In the genomic region with DNA sequence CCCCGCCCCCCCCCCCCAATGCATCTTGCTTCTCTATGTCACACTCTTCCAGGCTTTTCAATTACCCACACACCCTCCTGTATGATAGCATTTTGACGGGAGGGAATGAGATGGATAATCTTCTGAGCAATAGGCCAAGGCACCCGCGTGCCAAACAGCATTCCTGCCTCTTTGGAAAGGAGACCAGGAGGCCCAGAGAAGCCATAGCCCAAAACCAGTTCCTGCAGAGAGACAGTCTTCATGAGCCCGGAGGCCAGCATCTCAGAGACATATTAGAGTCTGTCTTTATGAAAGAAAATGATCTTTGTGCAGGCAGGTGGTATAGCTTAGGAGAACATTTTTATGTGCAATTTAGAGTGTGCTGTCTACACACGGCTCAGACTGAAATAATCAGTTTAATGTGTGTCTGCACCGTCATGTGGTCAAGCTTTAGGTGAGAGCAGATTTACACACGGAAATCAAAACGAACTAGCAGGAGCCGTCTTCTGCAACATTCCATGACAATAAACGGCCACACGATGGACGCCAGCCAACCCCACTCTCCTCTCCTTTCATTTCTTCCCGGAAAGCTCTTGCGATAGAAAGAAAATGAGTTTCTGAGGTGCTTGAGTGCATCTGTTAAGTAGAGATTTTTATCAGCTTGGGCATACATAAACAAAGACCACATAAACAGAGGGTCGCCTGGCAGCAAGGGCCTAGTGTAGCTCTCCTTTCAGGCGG, we compare ENCODE assay signal across 11 mouse cellular contexts.
DNase-seq lines count a peak whose midpoint lies in the region; ATAC-seq and TF ChIP-seq lines count a peak whose summit lies in the region.
"Had no signal": no experiment of that assay in that cellular context is flagged by ENCODE, and none has a peak within 500 bp of the region (broad histone marks: within the 10 kb centered on the region; RNA-seq: fewer than 3 reads in every experiment).

No protein-coding gene starts in this region.

- H3K27ac ChIP-seq in kidney, embryonic 15.5 days: no peak overlapping the region
- H3K27ac ChIP-seq in limb, embryonic 15.5 days: peak overlapping the region; percentile 75
- H3K27ac ChIP-seq: forebrain, embryonic 15.5 days had no signal

- no peaks in the 10 kb centered on the region for H3K27me3 ChIP-seq in kidney, embryonic 15.5 days
- no peaks in the 10 kb centered on the region for H3K27me3 ChIP-seq in limb, embryonic 15.5 days
- H3K27me3 ChIP-seq: forebrain, embryonic 15.5 days had no signal

- H3K4me3 ChIP-seq in kidney, embryonic 15.5 days (replicated peaks): no peak overlapping the region
- no peak overlapping the region for H3K4me3 ChIP-seq in limb, embryonic 15.5 days
- H3K4me3 ChIP-seq: forebrain, embryonic 15.5 days had no signal

- H3K36me3 ChIP-seq in kidney, embryonic 15.5 days: no peaks in the 10 kb centered on the region
- H3K36me3 ChIP-seq in limb, embryonic 15.5 days: no peaks in the 10 kb centered on the region
- H3K36me3 ChIP-seq: forebrain, embryonic 15.5 days had no signal

- no peak for ATAC-seq in kidney, embryonic 15.5 days (replicated peaks; ENCODE audit: low FRiP score)
- ATAC-seq in limb, embryonic 15.5 days (ENCODE audit: insufficient number of reproducible peaks, low FRiP score, low TSS enrichment, low read depth): peak; percentile 44; the same call in 1 of the 2 replicates
- no peak for ATAC-seq in CD4-positive, CD25-positive, alpha-beta regulatory T cell, adult 4 months
- ATAC-seq: forebrain, embryonic 15.5 days had no signal

- WGBS in kidney, embryonic 15.5 days: 43% methylated on average over 17 of the region's 17 CpGs
- WGBS in limb, embryonic 15.5 days: 31% methylated on average over 17 of the region's 17 CpGs

- no peak for TF ChIP-seq CTCF in brain, embryonic 14.5 days (IDR thresholded peaks at IDR 0.05; ENCODE audit: borderline replicate concordance, extremely low read depth, insufficient read depth, insufficient read length)

- no peak overlapping the region; the same call in 1 of the 2 replicates for H3K4me2 ChIP-seq in kidney, embryonic 15.5 days
- peak overlapping the region; percentile 10; the same call in 1 of the 2 replicates for H3K4me2 ChIP-seq in limb, embryonic 15.5 days
- H3K4me2 ChIP-seq: forebrain, embryonic 15.5 days had no signal

- no peak overlapping the region for H3K9ac ChIP-seq in kidney, embryonic 15.5 days
- H3K9ac ChIP-seq in limb, embryonic 15.5 days: no peak overlapping the region
- H3K9ac ChIP-seq: forebrain, embryonic 15.5 days had no signal

- H3K9me3 ChIP-seq in kidney, embryonic 15.5 days (replicated peaks): no peaks in the 10 kb centered on the region
- no peaks in the 10 kb centered on the region for H3K9me3 ChIP-seq in limb, embryonic 15.5 days
- H3K9me3 ChIP-seq: forebrain, embryonic 15.5 days had no signal

- H3K4me1 ChIP-seq in kidney, embryonic 15.5 days: peaks cover 12% of the 10 kb centered on the region
- peaks cover 25% of the 10 kb centered on the region; the same call in 1 of the 2 replicates for H3K4me1 ChIP-seq in limb, embryonic 15.5 days

- DNase-seq in adrenal gland, postnatal 14 days: peak; percentile 17
- DNase-seq in adrenal gland, adult 2 months: no peak
- peak; percentile 36 for DNase-seq in kidney, postnatal 10 days
- peak; percentile 53 for DNase-seq in brain, embryonic 14.5 days (ENCODE audit: low read depth)
- DNase-seq in natural killer cell, adult 2 months (ENCODE audit: low spot score in 2 of 2): no peak
- DNase-seq: cerebellum, adult 11 months; left cerebral cortex, postnatal 4 days had no signal

- TF ChIP-seq POLR2A in brain, embryonic 14.5 days (IDR thresholded peaks at IDR 0.05; ENCODE audit: borderline replicate concordance, extremely low read depth, insufficient read depth, insufficient read length, poor library complexity, severe bottlenecking): no peak

Comparison
In these comparisons a context has a peak if more than half of its experiments do, and no peak if none do; other contexts are left out.
1. DNase-seq: peak in adrenal gland, postnatal 14 days (single experiment), kidney, postnatal 10 days (single experiment) and brain, embryonic 14.5 days (single experiment); none in adrenal gland, adult 2 months (single experiment) and natural killer cell, adult 2 months (0 of 2).